Mouse (Mus musculus) adrenal gland, postnatal 4 days (tissue): ENCODE measurements around the gene Apold1. TPM values are rescaled to one million over a fixed set of nuclear protein-coding genes. Genes with fewer than 3 reads are reported as not detected.
A peak's percentile ranks its signal among the peaks of the same experiment; 100 is the strongest.

Experiments used
- DNase-seq, 2 experiments: peaks; one replicate each; pipeline ENCODE4 v3.0.0; 2021 to 2022; ENCODE audit warnings: low spot score in 2 of 2, mixed read lengths in 2 of 2
- total RNA-seq, 2 experiments: library from RNA; stranded (reverse); gene quantifications; 2 replicates each; pipeline ENCODE4 v1.2.3; 2021

Gene Apold1
- total RNA-seq, 2 experiments from 2014 or later = 6.5 to 8.2 TPM

- no peak for DNase-seq
Measured at GRCm38 (mm10) chr6:134969498-134969897, 12.0 kb upstream of the Apold1 start.

- no peak for DNase-seq
Measured at GRCm38 (mm10) chr6:134972096-134972495, 9.4 kb upstream of the Apold1 start.

- no peak for DNase-seq
Measured at GRCm38 (mm10) chr6:134976628-134977027, 4.9 kb upstream of the Apold1 start.

DNA sequence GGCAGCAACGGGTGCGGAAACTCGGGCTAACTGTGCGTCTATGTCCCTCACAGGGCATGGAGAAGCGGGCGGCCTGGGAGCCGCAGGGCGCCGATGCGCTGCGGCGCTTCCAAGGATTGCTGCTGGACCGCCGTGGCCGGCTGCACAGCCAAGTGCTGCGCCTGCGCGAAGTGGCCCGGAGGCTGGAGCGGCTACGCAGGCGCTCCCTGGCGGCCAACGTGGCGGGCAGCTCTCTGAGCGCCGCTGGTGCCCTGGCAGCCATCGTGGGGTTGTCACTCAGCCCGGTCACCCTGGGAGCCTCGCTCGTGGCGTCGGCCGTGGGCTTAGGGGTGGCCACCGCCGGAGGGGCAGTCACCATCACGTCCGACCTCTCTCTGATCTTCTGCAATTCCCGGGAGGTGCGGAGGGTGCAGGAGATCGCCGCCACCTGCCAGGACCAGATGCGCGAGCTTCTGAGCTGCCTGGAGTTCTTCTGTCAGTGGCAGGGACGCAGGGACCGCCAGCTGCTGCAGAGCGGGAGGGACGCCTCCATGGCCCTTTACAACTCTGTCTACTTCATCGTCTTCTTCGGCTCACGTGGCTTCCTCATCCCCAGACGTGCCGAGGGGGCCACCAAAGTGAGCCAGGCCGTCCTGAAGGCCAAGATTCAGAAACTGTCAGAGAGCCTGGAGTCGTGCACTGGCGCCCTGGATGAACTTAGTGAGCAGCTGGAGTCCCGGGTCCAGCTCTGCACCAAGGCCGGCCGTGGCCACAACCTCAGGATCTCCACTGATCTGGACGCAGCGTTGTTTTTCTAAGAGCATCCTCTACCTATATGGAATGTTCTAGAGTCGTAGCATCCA, 2.2 kb downstream of the Apold1 start:
- peak; percentile 73 to 77 for DNase-seq

DNA sequence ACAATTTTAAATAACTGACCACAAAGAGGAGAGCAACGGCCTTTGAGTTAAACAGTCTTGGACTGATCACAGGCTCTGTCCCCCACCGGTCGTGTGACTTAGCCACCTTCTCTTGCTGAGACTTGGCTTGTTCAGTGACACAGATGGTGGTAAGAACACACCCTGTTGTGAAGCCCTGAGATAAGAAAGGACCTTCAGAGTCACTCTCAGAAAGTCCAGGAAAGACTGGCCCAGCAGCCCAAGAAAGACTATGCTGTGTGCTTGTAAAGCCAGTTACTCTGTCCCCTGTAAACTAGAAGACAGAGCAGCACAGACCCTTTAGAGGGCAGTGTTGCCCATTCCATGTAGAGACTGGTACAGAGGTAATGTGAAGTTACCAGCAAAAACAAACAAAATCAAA, 3.2 kb downstream of the Apold1 start:
- DNase-seq = no peak

GRCm38 (mm10) chr6:134988377-134988776, 6.9 kb downstream of the Apold1 start:
- no peak for DNase-seq

DNA sequence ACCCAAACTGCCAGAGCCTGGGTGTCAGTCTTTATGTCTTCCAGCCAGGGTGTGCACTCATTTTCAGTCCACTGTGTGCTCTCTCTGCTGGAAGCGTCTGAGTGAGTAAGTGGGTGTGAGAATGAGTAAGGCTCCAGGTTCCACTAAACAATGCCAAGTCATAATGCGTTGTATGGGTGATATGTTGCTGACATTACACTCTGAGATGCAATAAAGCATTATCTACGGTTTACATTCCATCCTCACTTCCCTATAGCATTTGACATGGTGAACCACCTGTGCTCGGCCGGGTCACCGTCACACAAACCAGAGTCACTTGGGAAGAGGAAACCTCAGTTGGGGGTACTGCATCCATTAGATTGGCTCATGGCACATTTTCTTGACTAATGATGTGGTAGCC, 9.2 kb downstream of the Apold1 start:
- no peak for DNase-seq

- DNase-seq = no peak
Measured at GRCm38 (mm10) chr6:134994031-134994651, 12.6 kb downstream of the Apold1 start.

DNA sequence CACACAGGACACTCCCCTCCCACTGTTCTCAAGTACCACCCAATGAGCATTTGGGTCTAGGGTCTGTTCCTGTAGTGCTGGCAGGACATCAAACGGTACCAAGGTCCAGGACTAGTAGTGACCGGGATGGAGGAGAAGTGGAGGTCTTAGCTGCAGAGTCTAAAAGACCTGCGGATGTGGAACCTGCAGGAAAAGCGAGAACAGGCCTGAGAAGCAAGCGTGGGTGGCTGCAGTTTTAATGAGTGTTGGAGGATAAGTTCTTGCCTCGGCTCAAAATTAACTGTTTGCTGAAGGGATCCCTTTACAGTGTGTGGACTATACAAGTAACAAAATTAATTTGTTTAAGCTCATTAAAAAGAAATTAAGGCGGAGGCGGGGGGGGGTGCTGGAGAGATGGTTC, 13.5 kb downstream of the Apold1 start:
- DNase-seq = no peak

DNA sequence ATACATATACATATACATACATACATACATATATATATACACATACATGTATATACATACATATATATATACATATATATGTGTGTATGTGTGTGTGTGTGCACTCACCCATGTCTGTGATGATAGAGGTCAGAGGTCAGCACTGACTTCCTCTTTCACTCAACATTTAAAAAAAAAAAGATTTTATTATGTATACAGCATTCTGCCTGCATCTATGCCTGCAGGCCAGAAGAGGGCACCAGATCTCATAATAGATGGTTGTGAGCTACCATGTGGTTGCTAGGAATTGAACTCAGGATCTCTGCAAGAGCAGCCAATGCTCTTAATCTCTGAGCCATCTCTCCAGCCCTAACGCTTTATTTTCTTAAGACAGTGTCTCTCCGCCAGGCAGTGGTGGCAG, 15.4 kb downstream of the Apold1 start:
- no peak for DNase-seq

DNA sequence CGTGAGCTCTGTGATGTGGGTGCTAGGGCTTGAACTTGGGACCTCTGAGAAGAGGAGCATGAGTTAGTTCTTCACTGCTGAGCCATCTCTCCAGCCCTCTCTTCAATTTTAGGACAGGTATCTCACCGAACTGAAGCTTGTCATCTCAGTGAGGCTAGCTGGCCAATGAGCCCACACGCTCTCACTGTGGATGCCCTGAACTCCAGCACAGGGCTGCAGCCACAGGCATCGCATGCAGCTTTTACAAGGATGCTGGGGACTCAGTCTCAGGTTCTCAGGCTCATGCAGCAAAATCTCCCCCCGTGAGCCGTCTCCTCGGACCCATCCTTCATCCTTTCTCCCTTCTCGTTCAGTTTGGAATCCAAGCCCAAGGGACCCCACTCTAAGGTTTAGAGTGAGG, 16.6 kb downstream of the Apold1 start:
- DNase-seq = no peak

DNA sequence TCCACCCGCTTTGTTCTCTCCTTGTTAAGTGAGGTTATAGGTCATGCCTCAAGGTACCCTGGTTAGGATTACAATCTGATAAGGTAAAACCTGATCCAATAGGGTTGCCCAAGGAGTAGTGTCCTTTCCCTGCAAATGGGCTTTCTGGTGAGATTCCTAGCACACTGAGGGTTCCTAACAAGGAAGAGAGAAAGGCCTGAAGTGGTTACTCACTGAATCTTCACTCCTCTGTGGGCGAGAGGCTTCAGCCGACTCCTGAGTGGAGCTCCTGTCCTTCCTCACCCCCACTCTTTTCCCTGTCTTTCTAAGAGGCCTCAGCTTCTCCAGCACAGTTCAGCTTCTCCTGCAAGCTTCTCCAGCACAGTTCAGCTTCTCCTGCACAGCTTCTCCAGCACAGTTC, 17.3 kb downstream of the Apold1 start:
- DNase-seq = no peak

- DNase-seq = no peak
Measured at GRCm38 (mm10) chr6:135000272-135000671, 18.8 kb downstream of the Apold1 start.

GRCm38 (mm10) chr6:135001991-135002390, 20.5 kb downstream of the Apold1 start:
- no peak for DNase-seq

DNA sequence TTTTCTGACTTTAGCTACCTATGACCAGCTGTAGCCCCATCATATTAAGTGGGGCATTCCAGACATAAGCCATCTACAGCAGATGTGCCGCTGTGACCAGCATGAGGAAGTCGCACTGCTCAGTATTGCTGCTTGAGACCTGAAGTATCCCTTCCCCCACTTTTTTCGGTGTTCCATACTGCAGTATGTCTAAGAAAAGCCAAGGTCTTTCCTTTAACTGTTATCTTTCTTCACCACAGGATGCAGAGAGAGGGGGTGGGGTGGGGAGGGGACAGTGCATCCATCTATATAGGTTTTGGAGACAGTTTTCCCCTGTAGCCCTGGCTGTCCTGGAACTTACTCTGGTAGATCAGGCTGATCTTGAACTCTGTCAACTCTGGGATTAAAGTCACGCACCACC, 24.9 kb downstream of the Apold1 start:
- DNase-seq = no peak

GRCm38 (mm10) chr6:135011048-135011733, 29.7 kb downstream of the Apold1 start, which contains the start of gene Ddx47:
Ddx47 (plus strand) TSS chr6:135011612.
- peak; percentile 78 to 91 for DNase-seq

GRCm38 (mm10) chr6:135011734-135012116, 30.2 kb downstream of the Apold1 start:
- DNase-seq = no peak

DNA sequence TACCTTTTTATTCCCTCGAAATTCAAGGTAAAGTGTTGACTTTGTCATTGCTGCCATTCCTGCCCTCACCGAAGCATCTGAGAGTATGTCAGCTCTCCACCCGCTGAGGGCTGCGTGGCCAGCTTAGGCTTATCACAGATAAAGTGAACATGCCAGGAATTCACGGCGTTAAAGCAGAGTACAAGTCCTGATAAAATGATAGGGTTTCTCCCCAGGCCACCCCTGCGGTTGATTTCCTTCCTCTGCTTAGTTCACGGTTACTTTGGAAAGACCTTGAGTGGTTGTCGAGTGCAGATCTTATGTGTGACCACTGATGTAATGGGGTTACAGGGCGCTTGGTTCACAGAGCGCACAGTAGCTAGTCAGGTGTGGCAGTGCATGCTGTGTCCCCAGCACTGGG, 35.7 kb downstream of the Apold1 start:
- no peak for DNase-seq

DNA sequence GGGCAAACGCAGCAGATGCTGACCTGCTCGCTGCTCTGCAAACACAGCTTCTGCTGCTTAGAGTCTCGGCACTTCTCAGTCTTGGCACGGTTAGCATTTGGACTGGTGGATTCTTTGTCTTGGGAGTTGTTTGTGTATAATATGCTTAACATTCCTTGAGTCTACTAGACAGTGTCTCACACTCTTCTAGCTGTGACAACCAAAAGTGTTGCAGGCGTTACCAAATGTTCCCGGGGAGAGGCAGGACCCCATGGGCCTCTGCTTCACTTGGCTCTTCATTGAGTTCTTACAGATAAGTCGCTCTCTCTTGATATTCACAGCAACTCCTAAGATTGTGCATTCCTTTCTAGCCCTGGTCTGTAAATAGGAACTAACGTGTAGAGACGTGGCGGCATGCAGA, 38.0 kb downstream of the Apold1 start:
- no peak for DNase-seq

- DNase-seq = no peak
Measured at GRCm38 (mm10) chr6:135021633-135022032, 40.1 kb downstream of the Apold1 start.

- DNase-seq = no peak
Measured at GRCm38 (mm10) chr6:135023379-135023778, 41.9 kb downstream of the Apold1 start.

DNA sequence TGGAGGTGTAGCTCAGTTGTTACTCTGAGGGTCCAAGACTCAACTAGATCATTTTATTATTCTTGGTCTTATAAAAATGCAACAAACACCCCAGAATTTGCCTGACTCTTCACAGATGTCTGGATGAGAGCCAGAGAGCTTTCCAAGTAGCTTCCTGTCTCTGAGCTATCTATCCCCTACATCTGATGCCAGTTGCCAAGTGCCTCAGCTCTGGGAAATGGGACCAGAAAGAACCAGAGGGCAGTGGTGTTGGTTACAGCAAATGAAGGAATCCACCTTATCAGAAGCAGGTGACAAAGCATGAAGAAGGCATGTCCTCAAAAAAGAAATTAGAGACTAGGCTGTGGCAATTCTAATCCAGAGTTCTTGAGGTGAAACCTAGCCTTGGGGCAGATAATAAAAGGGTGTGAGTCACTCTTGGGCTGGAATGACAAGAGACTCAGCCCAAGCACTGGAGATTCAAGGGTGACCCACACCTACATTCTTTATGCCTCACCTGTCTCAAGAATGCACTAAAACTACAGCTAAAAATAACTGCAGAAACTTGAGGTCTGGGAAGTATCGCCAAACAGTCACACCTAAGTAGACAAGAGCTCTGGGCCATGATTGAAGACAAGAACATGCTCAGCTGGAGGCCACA, 43.4 kb downstream of the Apold1 start:
- DNase-seq = no peak
